Comparison of ENCODE assay signal across 11 mouse cellular contexts in the genomic region with DNA sequence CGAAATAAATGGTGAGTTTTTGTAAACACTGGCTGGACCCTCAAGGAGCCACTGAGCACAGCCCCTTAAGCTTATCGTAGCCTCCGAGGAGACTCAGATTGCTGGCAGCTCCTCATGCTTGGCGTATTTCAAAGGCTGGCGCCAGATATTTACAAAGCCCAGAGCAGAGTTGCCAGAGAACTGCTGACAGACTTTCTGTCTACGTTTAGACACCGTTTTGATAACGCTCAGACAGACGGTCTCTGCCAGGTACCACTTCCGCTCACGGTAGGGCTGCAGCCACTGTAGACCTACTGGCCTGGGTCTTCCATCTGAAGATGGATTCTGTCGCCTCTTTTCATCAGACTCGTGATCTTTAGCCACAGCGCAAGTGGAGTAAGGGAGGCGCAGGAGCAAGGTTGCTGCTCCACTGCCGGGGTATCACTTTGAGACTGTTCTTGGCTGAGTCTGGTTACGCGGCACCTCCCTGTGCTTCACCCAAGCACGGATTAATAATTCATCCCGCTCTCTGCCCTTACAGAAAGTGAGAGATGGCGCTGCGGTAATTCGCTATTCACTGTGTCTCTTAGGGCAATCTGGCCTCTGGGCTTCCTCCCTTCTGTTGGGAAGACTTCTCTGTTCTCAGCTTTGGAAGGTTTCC. TPM values are rescaled to one million over a fixed set of nuclear protein-coding genes. Genes with fewer than 3 reads are reported as not detected.
DNase-seq lines count a peak whose midpoint lies in the region; ATAC-seq and TF ChIP-seq lines count a peak whose summit lies in the region.
"Had no signal": no experiment of that assay in that cellular context is flagged by ENCODE, and none has a peak within 500 bp of the region (broad histone marks: within the 10 kb centered on the region; RNA-seq: fewer than 3 reads in every experiment).

No protein-coding gene starts in this region.

- 0 out of 2 replicates have a peak, but pooled peaks cover 2% of the 10 kb centered on the region for H3K4me1 ChIP-seq in forebrain, embryonic 16.5 days (replicated peaks; ENCODE audit: control insufficient read depth, insufficient read depth, low read length)
- H3K4me1 ChIP-seq in neural tube, embryonic 15.5 days: no peaks in the 10 kb centered on the region
- H3K4me1 ChIP-seq: limb, embryonic 10.5 days had no signal

- ATAC-seq in forebrain, embryonic 16.5 days: peak; percentile 59
- ATAC-seq in neural tube, embryonic 15.5 days (ENCODE audit: low FRiP score): no peak

- no peak for TF ChIP-seq CTCF in layer of hippocampus, adult 2 months (conservative IDR thresholded peaks at IDR 0.05)

- H3K9ac ChIP-seq in forebrain, embryonic 16.5 days (replicated peaks; ENCODE audit: low read depth, low read length): no peak overlapping the region
- H3K9ac ChIP-seq in neural tube, embryonic 15.5 days (replicated peaks): no peak overlapping the region

- peak overlapping the region; percentile 48 for H3K4me3 ChIP-seq in layer of hippocampus, adult 2 months
- H3K4me3 ChIP-seq in forebrain, embryonic 16.5 days (replicated peaks; ENCODE audit: low read length): 0 out of 2 replicates have a peak overlapping the region, but pooled peaks have one; percentile 8
- H3K4me3 ChIP-seq in neural tube, embryonic 15.5 days (replicated peaks): no peak overlapping the region
- H3K4me3 ChIP-seq: limb, embryonic 10.5 days had no signal

- no peak overlapping the region for H3K27ac ChIP-seq in layer of hippocampus, adult 2 months
- H3K27ac ChIP-seq in forebrain, embryonic 16.5 days (ENCODE audit: low read length): peak overlapping the region; percentile 37; the same call in 1 of the 2 replicates
- H3K27ac ChIP-seq in neural tube, embryonic 15.5 days (replicated peaks): no peak overlapping the region
- H3K27ac ChIP-seq: limb, embryonic 10.5 days had no signal

- no peak for DNase-seq in layer of hippocampus, adult 2 months (ENCODE audit: low spot score in 2 of 2)
- no peak for DNase-seq in layer of hippocampus, adult 11-12 months (ENCODE audit: low spot score)
- DNase-seq in cerebellum, adult 18-20 months: peak; percentile 28 to 30
- DNase-seq in heart, postnatal 36 days: peak; percentile 24 to 36
- no peak for DNase-seq in urinary bladder, postnatal 36 days (ENCODE audit: low spot score in 2 of 2)
- no peak for DNase-seq in spleen, postnatal 4 days (ENCODE audit: low spot score in 2 of 2)
- DNase-seq: midbrain, embryonic 14.5 days; thymus, postnatal 25 days had no signal

- H3K36me3 ChIP-seq in forebrain, embryonic 16.5 days (ENCODE audit: control insufficient read depth, insufficient read depth): no peaks in the 10 kb centered on the region
- no peaks in the 10 kb centered on the region for H3K36me3 ChIP-seq in neural tube, embryonic 15.5 days
- H3K36me3 ChIP-seq: limb, embryonic 10.5 days had no signal

- no peaks in the 10 kb centered on the region for H3K27me3 ChIP-seq in forebrain, embryonic 16.5 days (replicated peaks; ENCODE audit: control insufficient read depth, insufficient read depth, low read length)
- no peaks in the 10 kb centered on the region for H3K27me3 ChIP-seq in neural tube, embryonic 15.5 days (replicated peaks)

- no peaks in the 10 kb centered on the region for H3K9me3 ChIP-seq in forebrain, embryonic 16.5 days (ENCODE audit: control insufficient read depth, low read length)
- H3K9me3 ChIP-seq in neural tube, embryonic 15.5 days (replicated peaks): no peaks in the 10 kb centered on the region
- H3K9me3 ChIP-seq: limb, embryonic 10.5 days had no signal

- 71% methylated on average over 23 of the region's 23 CpGs for WGBS in forebrain, embryonic 16.5 days
- WGBS in neural tube, embryonic 15.5 days: 85% methylated on average over 23 of the region's 23 CpGs

- peak overlapping the region; percentile 43 for H3K4me2 ChIP-seq in forebrain, embryonic 16.5 days (ENCODE audit: low read length)
- H3K4me2 ChIP-seq in neural tube, embryonic 15.5 days: no peak overlapping the region

- intact Hi-C loops in heart, postnatal 36 days (cut with DNase I): loop anchor here (10.0 kb wide), 1 partner anchor 302 kb away; no protein-coding TSS in a partner anchor

RNA-seq across cellular contexts. Expression of a gene that starts 40.7 kb away (rescaled TPM):
- total RNA-seq in layer of hippocampus, adult 2 months (2021): 1 to 10 TPM; 2.7 to 3.3 TPM
- 0.70 and 1.6 TPM in 2 replicates for polyA plus RNA-seq in forebrain, embryonic 16.5 days (2015; fragmentation: Nextera tagmentation; extraction: Ambion mirVana)
- total RNA-seq in heart, postnatal 36 days (2021): not detected
- 1.8 and 2.3 TPM in 2 replicates for polyA plus RNA-seq in neural tube, embryonic 15.5 days (2015; fragmentation: Nextera tagmentation; extraction: Ambion mirVana)
- polyA plus RNA-seq: limb, embryonic 10.5 days had no signal

Comparison
In these comparisons a context has a peak if more than half of its experiments do, and no peak if none do; other contexts are left out.
1. DNase-seq: peak in cerebellum, adult 18-20 months (2 of 2) and heart, postnatal 36 days (2 of 2); none in layer of hippocampus, adult 2 months (0 of 2), layer of hippocampus, adult 11-12 months (single experiment), urinary bladder, postnatal 36 days (0 of 2) and spleen, postnatal 4 days (0 of 2).